ENCODE assay signal across 10 mouse cellular contexts in the genomic region with DNA sequence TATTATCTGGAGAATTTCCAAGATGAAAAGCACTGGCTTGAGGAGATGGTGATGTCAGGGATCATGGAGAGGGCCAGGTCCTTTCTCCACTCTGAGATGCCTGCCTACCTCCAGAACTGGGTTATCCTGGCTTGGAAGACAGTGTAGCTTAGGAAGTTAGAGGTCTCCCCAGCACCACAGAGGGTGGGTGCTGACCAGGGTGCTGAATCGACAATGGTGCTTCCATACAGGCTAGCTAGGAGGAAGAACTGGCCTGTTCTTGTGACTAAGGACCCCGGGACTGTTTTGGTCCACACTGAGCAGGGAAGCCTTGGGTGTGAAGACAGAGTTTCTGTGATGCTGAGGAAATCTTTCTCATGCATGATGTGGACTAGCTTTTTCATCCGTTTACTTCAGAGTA. TPM values are rescaled to one million over a fixed set of nuclear protein-coding genes. Genes with fewer than 3 reads are reported as not detected.
DNase-seq lines count a peak whose midpoint lies in the region; ATAC-seq and TF ChIP-seq lines count a peak whose summit lies in the region.
"Had no signal": no experiment of that assay in that cellular context is flagged by ENCODE, and none has a peak within 500 bp of the region (broad histone marks: within the 10 kb centered on the region; RNA-seq: fewer than 3 reads in every experiment).

No protein-coding gene starts in this region.

- H3K4me3 ChIP-seq in hindbrain, embryonic 10.5 days = no peak overlapping the region
- H3K4me3 ChIP-seq in hindbrain, embryonic 14.5 days (replicated peaks; ENCODE audit: low read length) = no peak overlapping the region
- H3K4me3 ChIP-seq in forebrain, postnatal 0 days (ENCODE audit: low read depth, low read length) = no peak overlapping the region
- H3K4me3 ChIP-seq: neural tube, embryonic 12.5 days had no signal

- H3K4me1 ChIP-seq in hindbrain, embryonic 10.5 days (replicated peaks) = no peaks in the 10 kb centered on the region
- H3K4me1 ChIP-seq in hindbrain, embryonic 14.5 days (replicated peaks; ENCODE audit: control insufficient read depth, insufficient read depth, low read length) = no peaks in the 10 kb centered on the region
- H3K4me1 ChIP-seq in forebrain, postnatal 0 days (ENCODE audit: insufficient read depth) = no peaks in the 10 kb centered on the region
- H3K4me1 ChIP-seq: neural tube, embryonic 12.5 days had no signal

- WGBS in hindbrain, embryonic 10.5 days = 37% methylated on average over 3 of the region's 3 CpGs
- WGBS in hindbrain, embryonic 14.5 days = 49% methylated on average over 3 of the region's 3 CpGs
- 37% methylated on average over 3 of the region's 3 CpGs for WGBS in forebrain, postnatal 0 days

- no peak for ATAC-seq in hindbrain, embryonic 14.5 days (ENCODE audit: low FRiP score)
- ATAC-seq in forebrain, postnatal 0 days = no peak

- TF ChIP-seq CTCF in forebrain, postnatal 0 days (IDR thresholded peaks at IDR 0.05; ENCODE audit: low read depth) = no peak

- H3K36me3 ChIP-seq in hindbrain, embryonic 10.5 days = peaks cover 34% of the 10 kb centered on the region
- H3K36me3 ChIP-seq in hindbrain, embryonic 14.5 days (replicated peaks; ENCODE audit: control insufficient read depth, insufficient read depth) = peaks cover 43% of the 10 kb centered on the region
- H3K36me3 ChIP-seq in forebrain, postnatal 0 days (ENCODE audit: insufficient read depth) = peaks cover 40% of the 10 kb centered on the region

- no peaks in the 10 kb centered on the region for H3K9me3 ChIP-seq in hindbrain, embryonic 10.5 days
- H3K9me3 ChIP-seq in hindbrain, embryonic 14.5 days (ENCODE audit: control insufficient read depth, low read length) = no peaks in the 10 kb centered on the region
- H3K9me3 ChIP-seq in forebrain, postnatal 0 days (ENCODE audit: low read length) = no peaks in the 10 kb centered on the region
- H3K9me3 ChIP-seq: neural tube, embryonic 12.5 days had no signal

- H3K27ac ChIP-seq in hindbrain, embryonic 10.5 days = no peak overlapping the region
- no peak overlapping the region for H3K27ac ChIP-seq in hindbrain, embryonic 14.5 days
- no peak overlapping the region for H3K27ac ChIP-seq in forebrain, postnatal 0 days (ENCODE audit: low read depth, low read length)
- H3K27ac ChIP-seq: neural tube, embryonic 12.5 days had no signal

- DNase-seq in hindbrain, embryonic 10.5 days (ENCODE audit: low spot score) = peak; percentile 42
- DNase-seq in hindbrain, embryonic 14.5 days (ENCODE audit: low spot score) = no peak
- DNase-seq in 416B (ENCODE audit: low read depth) (peak; percentile 45), adipocyte (ENCODE audit: low spot score) (peak; percentile 40), MN1 (ENCODE audit: low spot score) (no peak)
- peak; percentile 22 for DNase-seq in kidney, postnatal 14 days
- DNase-seq in spleen, postnatal 14 days (ENCODE audit: low spot score in 2 of 2) = no peak
- DNase-seq in forebrain, postnatal 0 days = no peak
- DNase-seq: layer of hippocampus, postnatal 36 days had no signal

- H3K9ac ChIP-seq in hindbrain, embryonic 14.5 days = no peak overlapping the region
- no peak overlapping the region for H3K9ac ChIP-seq in forebrain, postnatal 0 days
- H3K9ac ChIP-seq: neural tube, embryonic 12.5 days had no signal

- no peaks in the 10 kb centered on the region for H3K27me3 ChIP-seq in hindbrain, embryonic 10.5 days (ENCODE audit: insufficient read depth, poor library complexity, severe bottlenecking)
- no peaks in the 10 kb centered on the region for H3K27me3 ChIP-seq in hindbrain, embryonic 14.5 days (ENCODE audit: control insufficient read depth, insufficient read depth, low read length)
- H3K27me3 ChIP-seq in forebrain, postnatal 0 days (ENCODE audit: insufficient read depth, low read length) = no peaks in the 10 kb centered on the region
- H3K27me3 ChIP-seq: neural tube, embryonic 12.5 days had no signal

- H3K4me2 ChIP-seq in hindbrain, embryonic 14.5 days (replicated peaks) = no peak overlapping the region
- H3K4me2 ChIP-seq in forebrain, postnatal 0 days (ENCODE audit: low read depth) = no peak overlapping the region
- H3K4me2 ChIP-seq: neural tube, embryonic 12.5 days had no signal

RNA-seq across cellular contexts. Expression of gene Tmem74b, which starts 10.8 kb away (rescaled TPM):
- 3.2 and 4.5 TPM in 2 replicates for polyA plus RNA-seq in hindbrain, embryonic 10.5 days (2016; fragmentation: Nextera tagmentation; extraction: Ambion mirVana)
- polyA plus RNA-seq in hindbrain, embryonic 14.5 days (2014; fragmentation: Nextera tagmentation; extraction: Ambion mirVana) = 25.3 and 28.0 TPM in 2 replicates
- total RNA-seq in forebrain, postnatal 0 days (2014; rRNA removed) = 22.9 and 30.6 TPM in 2 replicates
- 23.1 and 26.2 TPM in 2 replicates for polyA plus RNA-seq in forebrain, postnatal 0 days (2015; fragmentation: Nextera tagmentation; extraction: Ambion mirVana)

RNA-seq across cellular contexts. Expression of gene Psmf1, which starts 31.3 kb away (rescaled TPM):
- polyA plus RNA-seq in hindbrain, embryonic 10.5 days (2016; fragmentation: Nextera tagmentation; extraction: Ambion mirVana) = 51.0 and 53.2 TPM in 2 replicates
- 60.1 and 60.8 TPM in 2 replicates for polyA plus RNA-seq in hindbrain, embryonic 14.5 days (2014; fragmentation: Nextera tagmentation; extraction: Ambion mirVana)
- total RNA-seq in forebrain, postnatal 0 days (2014; rRNA removed) = 33.9 and 47.6 TPM in 2 replicates
- 64.6 and 69.7 TPM in 2 replicates for polyA plus RNA-seq in forebrain, postnatal 0 days (2015; fragmentation: Nextera tagmentation; extraction: Ambion mirVana)

RNA-seq across cellular contexts. Expression of gene Rad21l, which starts 44.3 kb away (rescaled TPM):
- polyA plus RNA-seq in hindbrain, embryonic 10.5 days (2016; fragmentation: Nextera tagmentation; extraction: Ambion mirVana) = not detected in 2 replicates
- polyA plus RNA-seq in hindbrain, embryonic 14.5 days (2014; fragmentation: Nextera tagmentation; extraction: Ambion mirVana) = 0.29 and 0.35 TPM in 2 replicates
- total RNA-seq in forebrain, postnatal 0 days (2014; rRNA removed) = 0.67 and 0.77 TPM in 2 replicates
- polyA plus RNA-seq in forebrain, postnatal 0 days (2015; fragmentation: Nextera tagmentation; extraction: Ambion mirVana) = 0.12 and 0.16 TPM in 2 replicates

Comparison
In these comparisons a context has a peak if more than half of its experiments do, and no peak if none do; other contexts are left out.
1. DNase-seq: peak in hindbrain, embryonic 10.5 days (single experiment), 416B (single experiment), adipocyte (single experiment) and kidney, postnatal 14 days (single experiment); none in hindbrain, embryonic 14.5 days (single experiment), MN1 (single experiment), spleen, postnatal 14 days (0 of 2) and forebrain, postnatal 0 days (single experiment).